Mouse (Mus musculus) stomach, postnatal 0 days (tissue): Measurements from ENCODE around the gene Poc1a.

Experiments
- CTCF ChIP-seq: IDR thresholded peaks from 2 replicates; pipeline ENCODE4 v1.5.1; 2016; ENCODE audit warnings: antibody characterized with exemption, low read depth, mild to moderate bottlenecking, moderate library complexity
- EP300 ChIP-seq: optimal IDR thresholded peaks from 2 replicates; pipeline ENCODE3; 2016; ENCODE audit warnings: antibody characterized with exemption

DNA sequence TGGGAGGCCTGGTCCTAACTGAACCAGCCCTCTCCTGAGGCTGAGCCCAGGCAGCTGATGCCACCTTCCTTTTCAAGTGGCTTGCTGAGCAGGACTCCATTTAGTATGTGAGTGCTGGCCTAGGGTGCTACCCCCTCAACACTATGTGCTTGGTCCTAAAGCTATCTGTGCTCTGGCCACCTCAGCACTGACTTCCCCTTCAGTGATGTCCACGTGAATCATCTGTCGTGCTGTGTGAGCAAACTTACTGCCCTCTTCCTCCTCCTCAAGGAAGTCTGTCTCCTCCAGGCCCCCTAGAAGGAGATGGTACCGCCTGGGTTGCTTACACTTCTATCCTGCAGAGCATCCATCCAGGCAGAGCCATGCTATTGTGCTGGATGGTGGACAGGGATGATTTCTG is 51.9 kb downstream of the Poc1a start:
- TF ChIP-seq CTCF: no peak
- no peak for TF ChIP-seq EP300
